Mouse (Mus musculus) MEL (cell line): Measurements from ENCODE around the gene Grb10. TPM values are rescaled to one million over a fixed set of nuclear protein-coding genes. Genes with fewer than 3 reads are reported as not detected.

Experiments used
- DNase-seq: peaks from one replicate; pipeline ENCODE4 v3.0.0; 2011; ENCODE audit warnings: low read depth, low spot score
- H3K27ac ChIP-seq: 2 replicates; pipeline ENCODE4 v1.5.1; 2012; ENCODE audit warnings: low read depth, mild to moderate bottlenecking, control low read depth, low read length, moderate library complexity; ENCODE audit not compliant: control insufficient read depth
- H3K27me3 ChIP-seq, 2 experiments: fragments of 150-350 bp in 1 of 2; sonication (generic) in 1 of 2; 2 replicates each; pipeline ENCODE4 v1.6.1; 2012; ENCODE audit warnings: low read length in 2 of 2, mild to moderate bottlenecking in 2 of 2, improper control_type of control experiment in 1 of 2, moderate library complexity in 1 of 2; ENCODE audit not compliant: insufficient read depth in 2 of 2, control insufficient read depth in 1 of 2
- H3K36me3 ChIP-seq, 2 experiments: 2 replicates each; pipeline ENCODE4 v1.6.1; 2012 to 2014; ENCODE audit warnings: low read length in 2 of 2, improper control_type of control experiment in 1 of 2, inconsistent platforms in 1 of 2, mild to moderate bottlenecking in 1 of 2; ENCODE audit not compliant: insufficient read depth in 2 of 2, control insufficient read depth in 1 of 2
- H3K4me1 ChIP-seq, 2 experiments: fragments of 150-350 bp in 1 of 2; sonication (generic) in 1 of 2; 2 replicates each; pipeline ENCODE4 v1.6.1; 2012; ENCODE audit warnings: low read length in 2 of 2, improper control_type of control experiment in 1 of 2, mild to moderate bottlenecking in 1 of 2; ENCODE audit not compliant: insufficient read depth in 2 of 2, control insufficient read depth in 1 of 2
- H3K4me3 ChIP-seq, 2 experiments: fragments of 150-350 bp in 1 of 2; sonication (generic) in 1 of 2; 2 replicates each; pipeline ENCODE4 v1.5.1; 2012; ENCODE audit warnings: low read depth in 2 of 2, low read length in 2 of 2, mild to moderate bottlenecking in 2 of 2, moderate library complexity in 2 of 2, control low read depth in 1 of 2, improper control_type of control experiment in 1 of 2; ENCODE audit not compliant: control insufficient read depth in 1 of 2, insufficient read depth in 1 of 2
- H3K79me2 ChIP-seq: 2 replicates; pipeline ENCODE4 v1.6.1; 2012; ENCODE audit warnings: mild to moderate bottlenecking, low read length, moderate library complexity; ENCODE audit not compliant: control insufficient read depth, poor library complexity, insufficient read depth
- H3K9ac ChIP-seq: 2 replicates; pipeline ENCODE4 v1.6.1; 2012; ENCODE audit warnings: low read depth, mild to moderate bottlenecking, control low read depth, low read length, moderate library complexity; ENCODE audit not compliant: control insufficient read depth, poor library complexity, severe bottlenecking
- H3K9me3 ChIP-seq: fragments of 150-350 bp; sonication (generic); replicated peaks from 2 replicates; pipeline ENCODE4 v1.6.1; 2012; ENCODE audit warnings: mild to moderate bottlenecking, low read length, improper control_type of control experiment, moderate library complexity; ENCODE audit not compliant: insufficient read depth
- BHLHE40 ChIP-seq: IDR thresholded peaks from 2 replicates; pipeline ENCODE4 v1.6.1; 2012; ENCODE audit warnings: low read depth, mild to moderate bottlenecking, inconsistent platforms, low read length, improper control_type of control experiment, borderline replicate concordance
- CHD1 ChIP-seq: IDR thresholded peaks from 2 replicates; pipeline ENCODE4 v1.6.1; 2012; ENCODE audit warnings: low read depth, mild to moderate bottlenecking, inconsistent platforms, low read length, improper control_type of control experiment
- E2F4 ChIP-seq: IDR thresholded peaks from 2 replicates; pipeline ENCODE4 v1.6.1; 2011; ENCODE audit warnings: low read depth, low read length, improper control_type of control experiment, borderline replicate concordance
- ELF1 ChIP-seq: IDR thresholded peaks from 2 replicates; pipeline ENCODE4 v1.6.1; 2014; ENCODE audit warnings: low read depth, mild to moderate bottlenecking, inconsistent platforms, low read length, improper control_type of control experiment, moderate library complexity
- HCFC1 ChIP-seq: IDR thresholded peaks from 2 replicates; pipeline ENCODE4 v1.6.1; 2012; ENCODE audit warnings: low read depth, mild to moderate bottlenecking, inconsistent platforms, low read length, improper control_type of control experiment, moderate library complexity
- JUND ChIP-seq: IDR thresholded peaks from 2 replicates; pipeline ENCODE4 v1.6.1; 2011; ENCODE audit warnings: low read depth, mild to moderate bottlenecking, improper control_type of control experiment, low read length
- MAZ ChIP-seq: IDR thresholded peaks from 2 replicates; pipeline ENCODE4 v1.6.1; 2012; ENCODE audit warnings: low read depth, mild to moderate bottlenecking, inconsistent platforms, low read length, improper control_type of control experiment
- MXI1 ChIP-seq: IDR thresholded peaks from 2 replicates; pipeline ENCODE4 v1.6.1; 2011; ENCODE audit warnings: mild to moderate bottlenecking, low read depth, low read length, improper control_type of control experiment
- POLR2A ChIP-seq, 2 experiments: IDR thresholded peaks; 2 replicates each; pipeline ENCODE4 v1.6.1; 2011 to 2012; ENCODE audit warnings: low read length in 2 of 2, mild to moderate bottlenecking in 2 of 2, control low read depth in 1 of 2, improper control_type of control experiment in 1 of 2, low read depth in 1 of 2, moderate library complexity in 1 of 2; ENCODE audit not compliant: control insufficient read depth in 1 of 2, insufficient read depth in 1 of 2, poor library complexity in 1 of 2
- POLR2AphosphoS5 ChIP-seq: IDR thresholded peaks from 2 replicates; pipeline ENCODE4 v1.6.1; 2012; ENCODE audit warnings: low read depth, borderline replicate concordance, mild to moderate bottlenecking, inconsistent platforms, low read length, moderate library complexity, mixed read lengths
- RAD21 ChIP-seq: IDR thresholded peaks from 2 replicates; pipeline ENCODE4 v1.6.1; 2011; ENCODE audit warnings: mild to moderate bottlenecking, low read depth, low read length, improper control_type of control experiment
- RCOR1 ChIP-seq: IDR thresholded peaks from 2 replicates; pipeline ENCODE4 v1.6.1; 2012; ENCODE audit warnings: low read depth, mild to moderate bottlenecking, inconsistent platforms, low read length, improper control_type of control experiment
- SMC3 ChIP-seq: IDR thresholded peaks from 2 replicates; pipeline ENCODE4 v1.6.1; 2011; ENCODE audit warnings: low read depth, low read length, improper control_type of control experiment
- TAL1 ChIP-seq: IDR thresholded peaks from 2 replicates; pipeline ENCODE4 v1.6.1; 2012; ENCODE audit warnings: mild to moderate bottlenecking, inconsistent platforms, low read length, moderate library complexity, mixed read lengths
- TCF12 ChIP-seq: IDR thresholded peaks from 2 replicates; pipeline ENCODE4 v1.6.1; 2014; ENCODE audit warnings: low read depth, mild to moderate bottlenecking, inconsistent platforms, low read length, improper control_type of control experiment, moderate library complexity
- UBTF ChIP-seq: IDR thresholded peaks from 2 replicates; pipeline ENCODE4 v1.6.1; 2012; ENCODE audit warnings: low read depth, mild to moderate bottlenecking, inconsistent platforms, low read length, improper control_type of control experiment, moderate library complexity, borderline replicate concordance; ENCODE audit not compliant: insufficient read depth
- USF1 ChIP-seq: IDR thresholded peaks from 2 replicates; pipeline ENCODE4 v1.6.1; 2014; ENCODE audit warnings: low read depth, mild to moderate bottlenecking, inconsistent platforms, low read length, improper control_type of control experiment, moderate library complexity
- USF2 ChIP-seq, 2 experiments: IDR thresholded peaks; 2 replicates each; pipeline ENCODE4 v1.6.1; 2011 to 2012; ENCODE audit warnings: improper control_type of control experiment in 2 of 2, low read length in 2 of 2, borderline replicate concordance in 1 of 2, inconsistent platforms in 1 of 2, low read depth in 1 of 2, mild to moderate bottlenecking in 1 of 2; ENCODE audit not compliant: insufficient read depth in 1 of 2
- ZKSCAN1 ChIP-seq: IDR thresholded peaks from 2 replicates; pipeline ENCODE4 v1.6.1; 2012; ENCODE audit warnings: low read depth, mild to moderate bottlenecking, inconsistent platforms, low read length, improper control_type of control experiment, moderate library complexity
- polyA plus RNA-seq, 2 experiments: library from polyadenylated mRNA; stranded (reverse) in 1 of 2; unstranded in 1 of 2; fragments of >175 nt in 1 of 2; fragments of >200 nt in 1 of 2; gene quantifications; 2 replicates each; pipeline versions ENCODE4 v1.2.1 to v1.2.4; 2012; ENCODE audit warnings: low replicate concordance in 2 of 2, low read depth in 1 of 2; ENCODE audit not compliant: insufficient read length in 2 of 2, insufficient read depth in 1 of 2, missing spikeins in 1 of 2
- total RNA-seq: library from RNA; depleted of rRNA; stranded (reverse); fragments of 300-350 nt; gene quantifications from 2 replicates; pipeline ENCODE4 v1.2.3, GENCODE M21; 2012

Gene Grb10
- total and polyA plus RNA-seq, 3 experiments: not detected

DNA sequence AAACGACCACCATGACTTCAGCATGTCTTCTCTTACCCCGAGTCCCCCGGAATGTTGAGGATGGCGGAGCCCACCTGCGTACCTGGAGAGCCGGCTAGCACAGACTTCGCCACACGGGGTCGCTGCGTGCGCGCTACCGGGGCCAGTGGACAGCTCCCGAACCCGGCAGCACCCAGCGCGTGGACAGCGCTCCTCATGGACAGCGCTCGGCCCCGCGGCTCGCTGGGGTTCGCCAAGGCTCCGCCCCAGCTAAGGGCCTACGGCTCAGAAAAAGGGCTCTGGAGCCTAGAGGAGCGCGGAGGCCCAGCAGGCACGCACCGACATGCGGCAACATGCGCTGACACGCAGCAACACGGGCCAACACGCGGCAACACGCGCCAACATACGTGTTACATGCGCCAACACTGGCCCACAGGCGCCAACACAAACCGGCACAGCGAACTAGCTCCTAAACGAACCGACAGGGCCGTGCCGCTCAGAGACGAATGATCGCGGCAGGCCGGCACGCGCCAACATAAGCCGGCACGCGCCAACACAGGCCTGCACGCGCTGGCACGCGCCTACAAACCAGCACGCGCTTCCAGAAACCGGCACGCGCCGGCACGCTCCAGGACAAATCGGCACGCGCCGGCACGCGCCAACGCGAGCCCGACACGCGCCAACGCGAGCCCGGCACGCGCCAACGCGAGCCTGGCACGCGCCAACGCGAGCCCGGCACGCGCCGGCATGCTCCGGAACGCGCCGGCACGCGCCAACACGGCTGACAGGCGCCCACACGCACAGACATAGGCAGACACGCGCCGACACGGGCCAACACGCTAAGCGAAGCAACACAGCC, 12.5 kb downstream of the Grb10 start:
- H3K36me3 ChIP-seq: no peaks in the 10 kb centered on the region
- H3K79me2 ChIP-seq: no peaks in the 10 kb centered on the region
- TF ChIP-seq MXI1 (no peak), USF1 (no peak), ZKSCAN1 (no peak), SMC3 (no peak), JUND (no peak), TCF12 (no peak), POLR2A (IDR thresholded peaks at IDR 0.05; ENCODE audit: control insufficient read depth in 1 of 2, insufficient read depth in 1 of 2, low read depth in 1 of 2, low read length in 2 of 2, poor library complexity in 1 of 2) (no peak), TAL1 (no peak), RAD21 (no peak), MAZ (no peak), POLR2AphosphoS5 (no peak)
- DNase-seq: no peak
- no peak overlapping the region for H3K27ac ChIP-seq
- H3K9ac ChIP-seq: no peak overlapping the region
- H3K9me3 ChIP-seq: no peaks in the 10 kb centered on the region
- no peak overlapping the region for H3K4me3 ChIP-seq
- H3K4me1 ChIP-seq: no peaks in the 10 kb centered on the region
- H3K27me3 ChIP-seq: no peaks in the 10 kb centered on the region

DNA sequence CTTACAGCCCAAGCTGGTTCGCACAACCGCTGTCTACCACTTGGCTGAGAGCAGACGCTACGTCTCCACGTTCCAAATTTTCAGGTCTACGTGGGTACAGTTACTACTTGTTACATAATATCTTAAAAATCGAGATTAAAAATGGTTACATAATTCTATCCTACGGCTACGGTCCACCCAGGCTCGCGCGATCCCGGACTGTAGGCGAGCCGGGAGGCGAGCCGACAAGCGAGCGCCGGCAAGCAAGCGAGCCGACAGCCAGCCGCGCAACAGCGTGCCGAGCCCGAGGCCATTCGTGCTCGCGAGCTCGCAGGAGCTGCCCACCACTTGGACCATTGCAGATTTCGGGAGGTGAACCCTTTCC, 13.1 kb downstream of the Grb10 start:
- TF ChIP-seq E2F4: no peak
- no peak for TF ChIP-seq ELF1
- no peak for TF ChIP-seq HCFC1
- TF ChIP-seq RCOR1: no peak
- TF ChIP-seq JUND: no peak
- no peak for TF ChIP-seq CHD1
- no peak for TF ChIP-seq UBTF
- no peak for TF ChIP-seq USF2 (IDR thresholded peaks at IDR 0.05; ENCODE audit: borderline replicate concordance in 1 of 2, insufficient read depth in 1 of 2, low read depth in 1 of 2, low read length in 2 of 2)
- TF ChIP-seq BHLHE40: no peak
- no peak for TF ChIP-seq POLR2AphosphoS5
- Histone ChIP-seq H3K79me2 (no peaks in the 10 kb centered on the region), H3K27me3 (no peaks in the 10 kb centered on the region)

More for the DNA sequence above, 13.1 kb downstream of the Grb10 start:
- Histone ChIP-seq H3K9me3 (no peaks in the 10 kb centered on the region), H3K27ac (no peak overlapping the region), H3K4me1 (no peaks in the 10 kb centered on the region), H3K9ac (no peak overlapping the region), H3K36me3 (no peaks in the 10 kb centered on the region), H3K4me3 (no peak overlapping the region)
- no peak for DNase-seq
